ENCODE assay signal across 25 mouse cellular contexts in genomic region chr11:74501989-74502388, GRCm38 (mm10).
"Had no signal": no experiment of that assay in that cellular context is flagged by ENCODE, and none has a peak within 500 bp of the region (broad histone marks: within the 10 kb centered on the region; RNA-seq: fewer than 3 reads in every experiment).

No protein-coding gene starts in this region.

- H3K4me3 ChIP-seq: heart, adult 2 months; heart, embryonic 13.5 days; heart, embryonic 15.5 days; hindbrain, embryonic 10.5 days; hindbrain, embryonic 12.5 days; intestine, embryonic 15.5 days; limb, embryonic 13.5 days; limb, embryonic 15.5 days had no signal

- H3K27me3 ChIP-seq: heart, embryonic 13.5 days; heart, embryonic 15.5 days; hindbrain, embryonic 12.5 days; intestine, embryonic 15.5 days; limb, embryonic 13.5 days; limb, embryonic 15.5 days had no signal

- H3K4me2 ChIP-seq: heart, embryonic 11.5 days; heart, embryonic 13.5 days; heart, embryonic 15.5 days; hindbrain, embryonic 12.5 days; hindbrain, embryonic 14.5 days; intestine, embryonic 15.5 days; limb, embryonic 13.5 days; limb, embryonic 15.5 days had no signal

- ATAC-seq: hindbrain, embryonic 16.5 days; inflammation-experienced regulatory T-cells, adult 6 months had no signal

- H3K4me1 ChIP-seq: limb, embryonic 15.5 days had no signal

- H3K27ac ChIP-seq: heart, adult 2 months; heart, embryonic 13.5 days; heart, embryonic 15.5 days; hindbrain, embryonic 10.5 days; hindbrain, embryonic 12.5 days; hindbrain, embryonic 14.5 days; intestine, embryonic 15.5 days; limb, embryonic 13.5 days; limb, embryonic 15.5 days had no signal

- H3K9ac ChIP-seq: heart, embryonic 13.5 days; heart, embryonic 15.5 days; hindbrain, embryonic 12.5 days; hindbrain, embryonic 14.5 days; intestine, embryonic 15.5 days; limb, embryonic 13.5 days; limb, embryonic 15.5 days had no signal

- H3K36me3 ChIP-seq: heart, embryonic 13.5 days; heart, embryonic 15.5 days; hindbrain, embryonic 10.5 days; hindbrain, embryonic 12.5 days; intestine, embryonic 15.5 days; limb, embryonic 13.5 days; limb, embryonic 15.5 days had no signal

- DNase-seq: gastrocnemius, postnatal 14 days; gastrocnemius, postnatal 36 days; heart, adult 11 months; heart, adult 2 months; heart, postnatal 14 days; heart, postnatal 4 days; kidney, adult 18-20 months; kidney, adult 8-10 months; kidney, postnatal 10 days; kidney, postnatal 25 days; kidney, postnatal 4 days; layer of hippocampus, adult 9-11 months; layer of hippocampus, postnatal 36 days; left cerebral cortex, postnatal 4 days had no signal

- H3K9me3 ChIP-seq: heart, embryonic 13.5 days; heart, embryonic 15.5 days; hindbrain, embryonic 10.5 days; hindbrain, embryonic 12.5 days; intestine, embryonic 15.5 days; limb, embryonic 13.5 days; limb, embryonic 15.5 days had no signal
